Mouse (Mus musculus) embryonic facial prominence, embryonic 11.5 days (tissue): Measurements from ENCODE around the gene Cd1d1. TPM values are rescaled to one million over a fixed set of nuclear protein-coding genes. Genes with fewer than 3 reads are reported as not detected.
A peak's percentile ranks its signal among the peaks of the same experiment; 100 is the strongest.
"Not testable (repeated sequence)": the region's sequence is repeated elsewhere in the genome, so short reads cannot be mapped to it uniquely, and the experiment has no call there.

ENCODE experiments used
- ATAC-seq: fragments of 200-750 bp; cut with Nextera tagmentation; replicated peaks from 2 replicates; pipeline ENCODE4 v1.8.0; 2017; ENCODE audit warnings: low read depth; ENCODE audit not compliant: insufficient number of reproducible peaks, low FRiP score, low TSS enrichment
- DNase-seq: peaks from one replicate; pipeline ENCODE4 v3.0.0-alpha.2; 2015; ENCODE audit warnings: low spot score
- H3K27ac ChIP-seq: fragments of 300-500 bp; sonication (generic); replicated peaks from 2 replicates; pipeline ENCODE4 v1.5.1; 2014; ENCODE audit warnings: mild to moderate bottlenecking, low read depth, low read length, control low read depth
- H3K27me3 ChIP-seq: fragments of 300-500 bp; sonication (generic); 2 replicates; pipeline ENCODE4 v1.6.1; 2014; ENCODE audit warnings: mild to moderate bottlenecking, low read length, moderate library complexity, mixed read lengths; ENCODE audit not compliant: control insufficient read depth, insufficient read depth
- H3K36me3 ChIP-seq: fragments of 300-500 bp; sonication (generic); replicated peaks from 2 replicates; pipeline ENCODE4 v1.6.1; 2014; ENCODE audit warnings: low read depth, mild to moderate bottlenecking, low read length, moderate library complexity, mixed read lengths; ENCODE audit not compliant: control insufficient read depth, insufficient read depth
- H3K4me1 ChIP-seq: fragments of 300-500 bp; sonication (generic); 2 replicates; pipeline ENCODE4 v1.6.1; 2014; ENCODE audit warnings: low read length, mixed read lengths; ENCODE audit not compliant: control insufficient read depth, insufficient read depth
- H3K4me2 ChIP-seq: fragments of 300-500 bp; sonication (generic); 2 replicates; pipeline ENCODE4 v1.6.1; 2014; ENCODE audit warnings: low read depth, mild to moderate bottlenecking, control low read depth, low read length, moderate library complexity
- H3K4me3 ChIP-seq: fragments of 300-500 bp; sonication (generic); 2 replicates; pipeline ENCODE4 v1.5.1; 2014; ENCODE audit warnings: low read depth, low read length, control low read depth
- H3K9ac ChIP-seq: fragments of 300-500 bp; sonication (generic); replicated peaks from 2 replicates; pipeline ENCODE4 v1.6.1; 2014; ENCODE audit warnings: mild to moderate bottlenecking, control low read depth, low read length
- H3K9me3 ChIP-seq: fragments of 300-500 bp; sonication (generic); replicated peaks from 2 replicates; pipeline ENCODE4 v1.6.1; 2016; ENCODE audit warnings: mild to moderate bottlenecking, low read length, inconsistent platforms, mixed read lengths; ENCODE audit not compliant: control insufficient read depth
- WGBS: fragments of 180-500 bp; shearing (Covaris S2); extraction: QIAGEN DNeasy Blood & Tissue Kit; methylation state at CpG from one replicate; pipeline ENCODE4 v1.1.7; 2014; 5-methylcytosine and 5-hydroxymethylcytosine counted together
- polyA plus RNA-seq: library from polyadenylated mRNA; unstranded; fragments of >200 nt; fragmentation: Nextera tagmentation; extraction: Ambion mirVana; gene quantifications from 2 replicates; pipeline ENCODE4 v1.2.1, GENCODE M21; 2014

The Cd1d1 gene
- polyA plus RNA-seq, 1 experiment from 2014 or later = 25.0 TPM

GRCm38 (mm10) chr3:87017001-87017400 lies 17.8 kb upstream of the Cd1d1 start:
- no peak for ATAC-seq
- WGBS = 81% methylated on average over 1 of the region's 1 CpGs
- no peak for DNase-seq

GRCm38 (mm10) chr3:87015931-87016330 lies 16.7 kb upstream of the Cd1d1 start:
- no peaks in the 10 kb centered on the region for H3K36me3 ChIP-seq
- H3K9ac ChIP-seq = no peak overlapping the region
- H3K27me3 ChIP-seq = no peaks in the 10 kb centered on the region
- no peak overlapping the region for H3K4me2 ChIP-seq
- no peak for ATAC-seq
- 53% methylated on average over 4 of the region's 4 CpGs for WGBS
- H3K9me3 ChIP-seq = no peaks in the 10 kb centered on the region
- H3K27ac ChIP-seq = no peak overlapping the region
- DNase-seq = no peak
- H3K4me1 ChIP-seq = no peaks in the 10 kb centered on the region
- H3K4me3 ChIP-seq = no peak overlapping the region

More at GRCm38 (mm10) chr3:87017001-87017400, 17.8 kb upstream of the Cd1d1 start:
- H3K36me3 ChIP-seq = no peaks in the 10 kb centered on the region
- no peaks in the 10 kb centered on the region for H3K9me3 ChIP-seq
- H3K27me3 ChIP-seq = no peaks in the 10 kb centered on the region
- no peaks in the 10 kb centered on the region for H3K4me1 ChIP-seq
- no peak overlapping the region for H3K27ac ChIP-seq
- no peak overlapping the region for H3K4me2 ChIP-seq
- H3K4me3 ChIP-seq = no peak overlapping the region
- no peak overlapping the region for H3K9ac ChIP-seq

GRCm38 (mm10) chr3:87012406-87012805 lies 13.2 kb upstream of the Cd1d1 start:
- H3K4me2 ChIP-seq, H3K27me3 ChIP-seq, H3K27ac ChIP-seq, H3K4me3 ChIP-seq, H3K36me3 ChIP-seq, H3K4me1 ChIP-seq, DNase-seq, H3K9ac ChIP-seq, H3K9me3 ChIP-seq, ATAC-seq: not testable (repeated sequence)
- WGBS = 87% methylated on average over 3 of the region's 3 CpGs

- H3K9me3 ChIP-seq, ATAC-seq, H3K27ac ChIP-seq, H3K36me3 ChIP-seq, H3K4me3 ChIP-seq, H3K9ac ChIP-seq, H3K27me3 ChIP-seq, DNase-seq, H3K4me2 ChIP-seq, H3K4me1 ChIP-seq: not testable (repeated sequence)
- 82% methylated on average over 1 of the region's 1 CpGs for WGBS
Observed at GRCm38 (mm10) chr3:87008281-87008680, 9.0 kb upstream of the Cd1d1 start.

GRCm38 (mm10) chr3:87000676-87001075 lies 1.4 kb upstream of the Cd1d1 start:
- no peaks in the 10 kb centered on the region for H3K4me1 ChIP-seq
- H3K4me3 ChIP-seq = no peak overlapping the region
- no peak for DNase-seq
- no peak overlapping the region for H3K4me2 ChIP-seq
- 19% methylated on average over 4 of the region's 4 CpGs for WGBS
- no peaks in the 10 kb centered on the region for H3K9me3 ChIP-seq
- ATAC-seq = no peak
- H3K36me3 ChIP-seq = no peaks in the 10 kb centered on the region
- no peaks in the 10 kb centered on the region for H3K27me3 ChIP-seq
- no peak overlapping the region for H3K27ac ChIP-seq
- H3K9ac ChIP-seq = no peak overlapping the region

- H3K27ac ChIP-seq = no peak overlapping the region
- ATAC-seq (no peak), DNase-seq (no peak)
- no peak overlapping the region for H3K4me3 ChIP-seq
- H3K27me3 ChIP-seq = no peaks in the 10 kb centered on the region
- no peaks in the 10 kb centered on the region for H3K9me3 ChIP-seq
- H3K9ac ChIP-seq = no peak overlapping the region
- H3K36me3 ChIP-seq = no peaks in the 10 kb centered on the region
- H3K4me2 ChIP-seq = no peak overlapping the region
- WGBS = 87% methylated on average over 12 of the region's 12 CpGs
- no peaks in the 10 kb centered on the region for H3K4me1 ChIP-seq
Observed at GRCm38 (mm10) chr3:87000051-87000450, 810 bp upstream of the Cd1d1 start.

GRCm38 (mm10) chr3:86998433-86999414 lies 517 bp downstream of the Cd1d1 start:
- H3K9me3 ChIP-seq, H3K36me3 ChIP-seq, H3K27me3 ChIP-seq, H3K4me1 ChIP-seq: not testable (repeated sequence)
- peak; percentile 97 for ATAC-seq
- Histone ChIP-seq H3K9ac (peak overlapping the region; percentile 80), H3K27ac (peak overlapping the region; percentile 65; the same call in 1 of the 2 replicates), H3K4me2 (peak overlapping the region; percentile 45), H3K4me3 (peak overlapping the region; percentile 49)
- DNase-seq = peak; percentile 85
- WGBS = 5% methylated on average over 23 of the region's 24 CpGs

- ATAC-seq (no peak), DNase-seq (no peak)
- Histone ChIP-seq H3K36me3 (no peaks in the 10 kb centered on the region), H3K4me2 (no peak overlapping the region), H3K27me3 (no peaks in the 10 kb centered on the region), H3K9ac (no peak overlapping the region), H3K9me3 (no peaks in the 10 kb centered on the region), H3K4me1 (no peaks in the 10 kb centered on the region), H3K27ac (no peak overlapping the region), H3K4me3 (no peak overlapping the region)
- WGBS = 89% methylated on average over 4 of the region's 4 CpGs
Observed at GRCm38 (mm10) chr3:86996111-86996510, 3.1 kb downstream of the Cd1d1 start.
